Mouse (Mus musculus) cerebellum, adult 2 months (tissue): ENCODE measurements around the gene Grin2d. TPM values are rescaled to one million over a fixed set of nuclear protein-coding genes. Genes with fewer than 3 reads are reported as not detected.
A peak's percentile ranks its signal among the peaks of the same experiment; 100 is the strongest.

Experiments used
- DNase-seq, 2 experiments: peaks; one replicate each; pipeline ENCODE4 v3.0.0; 2021
- H3K27ac ChIP-seq: fragments of 200-500 bp; 2 replicates; pipeline ENCODE4 v1.5.1; 2012; ENCODE audit warnings: low read length, control low read depth, inconsistent platforms; ENCODE audit not compliant: insufficient read depth
- H3K27me3 ChIP-seq: fragments of 200-500 bp; 2 replicates; pipeline ENCODE4 v1.6.1; 2012; ENCODE audit warnings: inconsistent platforms, mild to moderate bottlenecking, low read length, moderate library complexity; ENCODE audit not compliant: control insufficient read depth, insufficient read depth
- H3K4me1 ChIP-seq: fragments of 200-500 bp; 2 replicates; pipeline ENCODE4 v1.6.1; 2011; ENCODE audit warnings: low read length; ENCODE audit not compliant: control insufficient read depth, insufficient read depth
- H3K4me3 ChIP-seq: fragments of 200-500 bp; replicated peaks from 2 replicates; pipeline ENCODE3; 2011; ENCODE audit warnings: mild to moderate bottlenecking, low read depth, low read length, control low read depth; ENCODE audit not compliant: insufficient read depth
- CTCF ChIP-seq: fragments of 200-500 bp; IDR thresholded peaks from 2 replicates; pipeline ENCODE4 v1.5.1; 2011; ENCODE audit warnings: low read depth, mild to moderate bottlenecking, control low read depth, low read length, moderate library complexity, borderline replicate concordance; ENCODE audit not compliant: insufficient read depth
- POLR2A ChIP-seq: fragments of 200-500 bp; IDR thresholded peaks from 2 replicates; pipeline ENCODE4 v1.6.1; 2011; ENCODE audit warnings: low read length, control low read depth, borderline replicate concordance; ENCODE audit not compliant: insufficient read depth
- WGBS: fragments of 180-500 bp; shearing (Covaris S2); methylation state at CpG from one replicate; pipeline ENCODE4 v1.1.7; 2018; 5-methylcytosine and 5-hydroxymethylcytosine counted together
- polyA plus RNA-seq: library from polyadenylated mRNA; depleted of rRNA; stranded (reverse); fragments of >200 nt; gene quantifications from 2 replicates; pipeline ENCODE4 v1.2.3, GENCODE M21; 2012

Gene Grin2d
- polyA plus RNA-seq, 1 experiment, result 16.4 TPM

GRCm38 (mm10) chr7:45808471-45808870 is 69.7 kb downstream of the Grin2d start:
- H3K4me3 ChIP-seq, result no peak overlapping the region
- WGBS, result 28% methylated on average over 11 of the region's 11 CpGs
- no peak overlapping the region for H3K27ac ChIP-seq
- peaks cover 23% of the 10 kb centered on the region for H3K4me1 ChIP-seq
- TF ChIP-seq CTCF (no peak), POLR2A (no peak)
- H3K27me3 ChIP-seq, result no peaks in the 10 kb centered on the region
- no peak for DNase-seq

DNA sequence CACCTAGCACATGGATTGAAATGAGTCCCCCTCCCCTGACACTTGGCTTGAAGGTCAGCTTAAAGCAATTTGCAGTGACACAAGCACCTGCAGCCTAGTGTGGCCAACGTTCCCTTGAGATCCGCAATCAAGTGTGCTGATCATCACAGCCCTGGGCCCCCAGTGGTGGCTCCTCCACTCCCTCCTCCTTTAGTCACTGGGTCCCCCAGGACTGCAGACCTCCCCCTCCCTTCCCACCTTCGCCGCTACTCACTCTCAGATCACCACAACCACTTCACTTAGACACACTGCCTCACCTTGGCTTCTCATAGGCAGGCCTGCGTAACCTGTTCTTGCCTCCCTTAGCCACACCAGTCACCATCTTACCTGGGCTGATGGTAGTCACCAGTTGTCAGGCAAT is 72.2 kb downstream of the Grin2d start:
- Histone ChIP-seq H3K27ac (no peak overlapping the region), H3K27me3 (no peaks in the 10 kb centered on the region), H3K4me1 (peaks cover 22% of the 10 kb centered on the region), H3K4me3 (no peak overlapping the region)
- no peak for DNase-seq
- 63% methylated on average over 5 of the region's 5 CpGs for WGBS
- TF ChIP-seq POLR2A, result 0 out of 2 replicates have a peak, but pooled peaks have one; percentile 1
- no peak for TF ChIP-seq CTCF

GRCm38 (mm10) chr7:45802551-45802950 is 75.6 kb downstream of the Grin2d start:
- no peak overlapping the region for H3K27ac ChIP-seq
- 88% methylated on average over 6 of the region's 6 CpGs for WGBS
- peaks cover 8% of the 10 kb centered on the region; the same call in 1 of the 2 replicates for H3K4me1 ChIP-seq
- H3K4me3 ChIP-seq, result no peak overlapping the region
- H3K27me3 ChIP-seq, result no peaks in the 10 kb centered on the region
- DNase-seq, result no peak
- no peak for TF ChIP-seq POLR2A
- no peak for TF ChIP-seq CTCF

GRCm38 (mm10) chr7:45801348-45801747 is 76.8 kb downstream of the Grin2d start:
- no peak overlapping the region for H3K4me3 ChIP-seq
- H3K27ac ChIP-seq, result no peak overlapping the region
- 2% methylated on average over 12 of the region's 12 CpGs for WGBS

DNA sequence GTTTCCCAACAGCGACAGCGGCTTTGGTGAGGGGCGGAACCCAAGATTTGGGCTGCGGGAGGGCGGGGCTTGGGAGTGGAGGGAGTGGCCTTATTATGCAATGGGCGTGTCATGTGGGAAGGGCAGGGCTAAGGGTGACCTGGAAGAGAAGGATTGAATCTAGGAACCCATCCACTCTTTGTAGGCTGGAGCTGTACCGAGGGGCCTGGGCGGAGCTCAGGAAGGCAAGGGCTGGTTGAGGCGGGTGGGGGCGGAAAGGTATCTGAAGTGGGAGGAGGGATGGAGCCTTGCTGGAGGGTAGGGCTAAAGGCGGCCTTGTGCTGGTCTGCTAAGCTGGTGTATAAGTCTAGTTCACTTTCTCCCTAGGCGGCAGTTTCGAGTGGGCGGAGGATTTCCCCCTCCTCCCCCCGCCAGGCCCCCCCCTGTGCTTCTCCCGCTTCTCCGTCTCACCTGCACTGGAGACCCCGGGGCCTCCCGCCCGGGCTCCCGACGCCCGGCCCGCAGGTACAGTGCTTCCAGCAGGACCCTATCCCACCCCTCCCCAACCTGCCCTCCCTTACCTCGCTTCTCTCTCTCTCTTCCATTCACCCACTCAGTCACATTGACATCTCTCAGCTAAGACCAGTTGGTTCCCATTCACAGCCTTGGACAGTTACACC is 77.5 kb downstream of the Grin2d start:
- Histone ChIP-seq H3K4me3 (no peak overlapping the region), H3K4me1 (peaks cover 13% of the 10 kb centered on the region), H3K27me3 (no peaks in the 10 kb centered on the region), H3K27ac (no peak overlapping the region)
- WGBS, result 49% methylated on average over 25 of the region's 25 CpGs
- TF ChIP-seq CTCF (no peak), POLR2A (no peak)
- DNase-seq, result peak in 1 of 2 experiments; percentile 21

More at GRCm38 (mm10) chr7:45801348-45801747, 76.8 kb downstream of the Grin2d start:
- DNase-seq, result peak; percentile 85 to 92
- no peaks in the 10 kb centered on the region for H3K27me3 ChIP-seq
- no peak for TF ChIP-seq POLR2A
- TF ChIP-seq CTCF, result peak; percentile 100
- peaks cover 13% of the 10 kb centered on the region for H3K4me1 ChIP-seq

GRCm38 (mm10) chr7:45800001-45800400 is 78.2 kb downstream of the Grin2d start:
- TF ChIP-seq POLR2A (no peak), CTCF (no peak)
- Histone ChIP-seq H3K4me3 (no peak overlapping the region), H3K4me1 (peaks cover 13% of the 10 kb centered on the region), H3K27ac (no peak overlapping the region), H3K27me3 (no peaks in the 10 kb centered on the region)
- no peak for DNase-seq
- WGBS, result 67% methylated on average over 7 of the region's 7 CpGs

- peaks cover 13% of the 10 kb centered on the region for H3K4me1 ChIP-seq
- no peak overlapping the region for H3K27ac ChIP-seq
- no peak for DNase-seq
- TF ChIP-seq CTCF (no peak), POLR2A (no peak)
- WGBS, result 79% methylated on average over 7 of the region's 7 CpGs
- H3K27me3 ChIP-seq, result no peaks in the 10 kb centered on the region
- H3K4me3 ChIP-seq, result no peak overlapping the region
Observed at GRCm38 (mm10) chr7:45798931-45799330, 79.2 kb downstream of the Grin2d start.

DNA sequence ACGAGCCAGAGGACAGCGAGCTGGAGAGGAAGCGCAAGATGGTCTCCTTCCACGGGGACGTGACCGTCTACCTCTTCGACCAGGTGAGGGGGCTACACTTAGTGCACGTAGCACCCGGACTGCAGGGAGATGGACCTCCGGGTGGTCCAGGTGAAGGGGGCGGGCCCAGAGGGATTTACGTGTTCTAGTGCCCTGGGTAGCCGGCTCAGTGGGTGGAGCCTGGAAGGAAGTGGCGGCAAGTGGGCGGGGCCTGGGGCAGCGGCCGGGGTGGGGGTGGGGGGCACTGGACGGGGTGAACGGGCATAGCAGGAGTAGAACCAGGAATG is 79.7 kb downstream of the Grin2d start:
- WGBS, result 18% methylated on average over 19 of the region's 19 CpGs
- no peak for TF ChIP-seq POLR2A
- no peak for TF ChIP-seq CTCF
- Histone ChIP-seq H3K4me3 (peak overlapping the region; percentile 41), H3K27me3 (no peaks in the 10 kb centered on the region), H3K4me1 (peaks cover 13% of the 10 kb centered on the region), H3K27ac (no peak overlapping the region)
- DNase-seq, result peak in 1 of 2 experiments; percentile 41
